Mouse (Mus musculus) right cerebral cortex, postnatal 25 days (tissue): ENCODE results near the gene Hbs1l.

ENCODE experiments used
- DNase-seq: peaks from one replicate; pipeline ENCODE4 v3.0.0; 2022

Gene Hbs1l

DNA sequence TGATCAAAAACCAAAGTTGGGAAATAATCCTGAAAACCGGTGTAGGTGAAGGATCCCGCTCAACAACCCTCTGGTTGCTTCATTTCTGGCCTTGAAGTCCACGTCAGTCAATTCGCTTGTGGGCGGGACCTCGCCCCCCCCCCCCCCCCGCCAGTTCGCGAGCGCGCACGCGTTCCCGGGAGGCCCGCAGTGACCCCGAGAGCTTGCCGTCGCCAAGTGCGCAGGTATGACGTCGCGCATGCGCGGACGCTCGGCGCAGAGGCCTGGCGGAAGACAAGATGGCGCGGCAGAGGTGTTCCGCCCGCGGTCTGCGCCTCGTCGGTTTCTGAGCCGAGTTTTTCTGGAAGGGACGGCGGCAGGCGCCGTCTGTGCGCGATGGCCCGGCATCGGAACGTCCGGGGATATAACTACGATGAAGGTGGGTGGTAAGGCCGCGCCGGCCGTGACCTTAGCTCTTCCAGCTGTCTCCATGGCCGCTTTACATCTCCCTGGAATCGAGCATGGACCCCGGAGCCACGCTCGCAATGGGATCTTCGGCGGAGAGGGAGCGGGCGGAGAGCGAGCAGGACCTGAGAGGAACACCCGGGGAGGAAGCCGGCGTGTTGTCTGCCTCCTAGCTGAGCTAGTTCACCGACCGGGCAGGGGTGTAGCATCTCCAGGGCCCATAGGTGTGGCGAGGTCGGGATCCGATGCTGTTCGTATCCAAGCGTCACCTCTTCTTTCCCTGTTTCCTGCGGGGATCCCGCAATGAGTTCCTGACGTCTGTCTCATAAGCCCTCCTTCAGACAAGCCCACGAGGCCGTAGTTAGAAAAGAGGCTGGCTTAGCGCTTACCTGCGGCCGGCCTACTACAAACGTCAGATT lies at the start of gene Hbs1l:
Hbs1l (plus strand) TSS at position 221 of the 863 bp plus-strand sequence.
- DNase-seq = peak; percentile 93

DNA sequence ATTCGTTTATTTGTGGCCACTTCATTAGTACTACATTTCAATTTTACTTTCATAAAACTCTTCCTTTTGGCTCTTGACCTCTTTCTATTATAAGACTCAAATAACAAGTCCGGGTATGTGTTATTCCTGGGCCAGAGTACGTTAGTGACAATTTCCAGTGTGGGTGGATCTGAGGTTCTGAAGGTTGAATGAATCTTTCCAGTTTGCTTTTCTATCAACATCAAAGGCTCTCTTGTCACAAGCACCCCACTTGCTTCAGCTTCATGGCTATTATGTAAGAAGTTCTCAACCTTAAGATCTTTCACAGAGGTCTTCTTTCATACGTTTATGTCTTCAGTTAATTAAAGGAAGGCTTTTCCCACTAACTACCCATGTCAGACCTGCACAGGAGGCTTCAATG lies 47.2 kb upstream of the Hbs1l start:
- DNase-seq = no peak

DNA sequence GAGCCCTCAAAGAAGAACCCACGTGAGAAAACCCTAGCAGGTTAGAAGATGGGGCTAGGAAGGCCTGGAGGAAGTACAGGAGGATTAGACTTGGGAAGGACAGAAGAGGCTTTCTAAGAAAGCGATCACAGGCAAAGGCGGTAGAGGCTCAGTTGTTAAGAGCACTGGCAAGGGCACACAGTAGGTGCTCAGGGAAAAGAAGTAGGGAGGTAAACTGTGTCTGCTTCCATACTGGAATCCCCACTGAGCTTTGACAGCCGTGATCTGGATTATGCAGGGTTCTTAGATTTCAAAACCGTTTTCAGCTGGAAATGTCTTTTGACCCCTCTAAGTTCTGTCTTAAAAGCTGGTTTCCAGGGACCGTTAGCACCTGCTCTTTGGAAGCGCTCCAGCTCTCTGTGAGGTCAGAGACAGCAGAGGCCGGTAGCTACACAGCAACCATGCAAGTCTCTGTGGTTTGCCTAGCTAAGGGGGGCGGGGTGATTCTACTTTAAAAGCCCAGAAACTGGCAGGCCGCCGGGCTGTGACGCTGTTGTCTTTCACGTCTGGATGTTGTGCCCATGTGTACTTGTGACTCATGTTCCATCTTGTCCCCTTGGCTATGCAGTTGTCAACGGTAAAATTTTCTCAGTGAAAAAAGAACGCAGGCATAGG lies 43.8 kb upstream of the Hbs1l start:
- peak; percentile 22 for DNase-seq

GRCm38 (mm10) chr10:21252800-21253199 lies 43.0 kb upstream of the Hbs1l start:
- DNase-seq = no peak

GRCm38 (mm10) chr10:21254266-21255140 lies 41.3 kb upstream of the Hbs1l start:
- DNase-seq = no peak

- no peak for DNase-seq
Measured at GRCm38 (mm10) chr10:21257244-21257643, 38.5 kb upstream of the Hbs1l start.

DNA sequence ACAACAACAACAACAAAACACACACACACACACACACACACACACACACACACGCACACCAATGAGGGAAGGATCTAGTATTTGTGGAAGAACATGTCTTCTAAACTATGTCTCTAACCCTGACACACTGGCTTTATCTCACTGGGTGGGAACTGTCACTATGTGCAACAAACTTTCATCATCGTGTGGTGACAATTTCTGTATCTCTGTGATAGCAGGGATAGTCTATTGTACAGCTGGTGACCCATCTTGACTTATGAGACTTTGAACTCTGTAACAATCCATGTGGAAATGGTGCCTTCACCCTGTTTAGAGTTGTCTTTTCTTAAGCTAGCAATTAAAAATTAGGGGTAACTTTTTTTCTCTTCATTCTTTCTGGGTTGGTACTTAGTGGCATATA lies 36.1 kb upstream of the Hbs1l start:
- DNase-seq = no peak

- no peak for DNase-seq
Measured at GRCm38 (mm10) chr10:21265188-21265587, 30.6 kb upstream of the Hbs1l start.

- DNase-seq = no peak
Measured at GRCm38 (mm10) chr10:21267452-21267851, 28.3 kb upstream of the Hbs1l start.

DNA sequence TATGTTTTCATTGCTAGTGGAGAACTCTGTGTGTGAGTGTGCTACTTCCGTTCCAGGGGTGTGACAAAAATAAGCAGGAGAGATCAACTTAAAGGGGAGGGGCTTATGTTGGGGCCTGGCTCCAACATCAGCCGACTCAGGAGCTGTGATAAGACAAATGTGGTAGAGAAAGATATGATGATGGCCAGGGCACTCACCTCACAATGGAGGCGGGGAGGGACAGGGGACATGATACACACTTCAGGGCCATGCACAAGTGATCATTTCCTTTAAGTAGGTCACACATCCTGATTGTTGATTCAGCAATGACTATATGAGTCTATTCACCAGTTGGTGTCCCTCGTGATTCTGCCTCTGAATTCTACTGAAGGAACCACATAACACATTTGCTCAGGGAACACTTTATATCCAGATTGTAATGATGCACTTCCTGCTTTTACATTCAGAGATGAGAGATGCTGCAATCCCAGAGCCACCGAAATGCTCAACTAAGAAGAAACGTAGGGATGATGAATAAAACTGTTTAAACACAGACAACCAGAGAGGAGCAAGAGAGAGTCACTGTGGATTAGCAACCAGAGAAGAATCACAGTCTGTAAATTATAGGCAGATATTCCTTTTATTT lies 26.9 kb upstream of the Hbs1l start:
- DNase-seq = no peak

- no peak for DNase-seq
Measured at GRCm38 (mm10) chr10:21269920-21270319, 25.9 kb upstream of the Hbs1l start.

GRCm38 (mm10) chr10:21270905-21271304 lies 24.9 kb upstream of the Hbs1l start:
- DNase-seq = no peak

- DNase-seq = no peak
Measured at GRCm38 (mm10) chr10:21271310-21271709, 24.5 kb upstream of the Hbs1l start.

- no peak for DNase-seq
Measured at GRCm38 (mm10) chr10:21271785-21272184, 24.0 kb upstream of the Hbs1l start.

- no peak for DNase-seq
Measured at GRCm38 (mm10) chr10:21287243-21288127, 8.3 kb upstream of the Hbs1l start.

DNA sequence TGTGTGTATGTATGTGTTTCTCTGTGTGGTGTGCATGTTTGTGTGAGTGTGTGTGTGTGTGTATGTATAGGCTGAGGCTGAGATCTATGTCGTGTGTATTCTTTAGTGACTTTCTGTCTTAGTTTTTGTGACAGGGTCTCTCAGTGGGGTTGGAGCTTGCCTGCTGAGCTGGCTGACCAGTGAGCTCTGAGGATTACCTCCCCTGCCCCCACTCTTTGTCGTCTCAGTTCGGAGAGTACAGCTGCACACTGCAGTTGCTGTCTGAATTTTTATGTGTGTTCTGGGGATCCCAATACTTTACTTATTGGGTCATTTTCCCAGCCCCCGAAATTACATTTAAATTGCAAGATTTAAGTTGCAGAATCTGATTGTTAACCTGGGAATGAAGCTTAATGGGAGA lies 4.6 kb upstream of the Hbs1l start:
- DNase-seq = no peak

DNA sequence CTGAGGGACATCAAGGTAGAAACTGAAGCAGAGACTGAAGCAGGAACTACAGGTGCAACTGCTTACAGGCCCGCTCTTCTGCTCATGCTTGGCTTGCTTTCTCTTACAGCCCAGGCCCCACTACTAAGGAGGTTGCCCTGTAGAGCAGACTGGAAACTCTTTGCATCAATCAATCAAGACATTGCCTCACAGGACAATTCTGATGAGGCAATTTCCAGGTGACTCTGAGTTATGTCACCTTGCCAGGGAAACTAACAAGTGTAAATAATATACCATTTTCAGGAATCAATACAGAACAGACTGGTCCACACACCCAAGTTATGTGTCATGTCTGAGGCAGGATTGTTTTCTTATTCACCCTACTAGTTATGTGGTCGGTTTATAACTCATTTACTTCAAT lies 1.6 kb upstream of the Hbs1l start:
- DNase-seq = no peak

DNA sequence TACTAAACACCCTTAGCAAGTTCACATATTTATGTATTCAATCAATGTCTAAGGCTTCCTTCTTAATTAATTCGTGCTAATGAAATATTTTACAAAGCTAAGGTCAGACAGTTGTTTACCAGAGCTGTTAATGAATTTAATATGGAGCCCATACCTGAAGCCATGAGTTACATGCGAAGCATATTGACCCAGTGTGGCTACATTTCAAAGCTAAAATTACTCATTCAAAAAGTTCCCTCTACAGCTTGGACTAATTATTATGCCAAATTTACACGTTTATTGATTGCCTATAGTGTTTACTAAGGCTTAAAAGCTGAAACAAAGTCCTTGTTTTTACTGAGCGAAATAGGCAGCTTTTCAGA lies 401 bp upstream of the Hbs1l start:
- DNase-seq = no peak

GRCm38 (mm10) chr10:21298972-21299371 lies 3.2 kb downstream of the Hbs1l start:
- DNase-seq = no peak

GRCm38 (mm10) chr10:21301822-21302221 lies 6.0 kb downstream of the Hbs1l start:
- no peak for DNase-seq

DNA sequence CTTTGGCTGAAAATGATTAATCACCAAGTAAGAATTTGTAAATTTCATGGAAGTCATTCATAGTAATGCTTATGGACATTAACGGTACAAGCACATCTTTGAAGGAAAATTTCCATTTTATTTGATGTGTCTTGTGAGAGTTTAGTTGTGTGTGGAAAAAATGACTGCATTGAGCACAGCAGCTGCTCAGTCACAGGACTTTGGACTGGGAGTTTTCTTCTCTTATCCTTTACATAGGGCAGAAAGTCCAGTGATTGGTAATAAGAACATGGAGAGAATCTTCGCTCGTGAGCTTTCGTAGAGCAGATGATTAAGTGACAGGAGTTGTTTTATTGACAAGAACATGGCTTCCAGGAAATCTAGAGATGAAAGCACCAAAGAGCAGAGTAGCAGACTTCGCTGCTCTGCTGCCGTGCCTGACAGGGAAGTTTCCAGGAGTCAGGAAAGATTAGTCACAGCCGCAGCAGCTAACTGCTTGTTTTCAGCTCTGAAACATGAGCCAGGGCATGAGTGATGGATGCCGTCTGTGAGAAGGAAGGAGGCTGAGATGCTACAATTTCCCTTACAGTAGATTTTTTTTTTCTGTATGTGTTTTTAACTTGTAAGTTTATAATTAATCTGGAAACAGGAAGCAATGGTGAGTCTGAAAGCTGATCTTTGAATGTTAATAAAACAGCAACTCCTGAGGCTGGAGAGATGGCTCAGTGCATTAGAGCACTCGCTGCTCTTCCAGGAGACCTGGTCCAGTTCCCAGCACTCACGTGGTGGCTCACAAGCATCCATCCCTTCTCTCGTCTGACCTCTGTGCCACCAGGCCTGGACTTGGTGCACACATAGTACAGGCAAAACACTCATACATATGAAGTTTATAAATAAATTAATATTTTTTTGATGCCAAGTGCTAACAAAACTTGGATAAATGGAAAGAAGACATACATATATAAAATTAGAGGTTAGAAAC lies 9.2 kb downstream of the Hbs1l start:
- no peak for DNase-seq
